Mouse (Mus musculus): ENCODE measurements at regions not wholly inside any gene's neighbourhood (a gene's known extent, or its start where the extent isn't known, plus 50 kb on each side); places are given as distances from the start of the nearest gene placed in this dataset.

GRCm38 (mm10) chr4:97461177-97461576 lies 278.2 kb upstream of the Gm10192 start:
- TF ChIP-seq CTCF (IDR thresholded peaks at IDR 0.05; ENCODE audit: low read depth, low read length) (no peak), POLR2A (IDR thresholded peaks at IDR 0.05; ENCODE audit: extremely low read depth, insufficient read depth, low read length) (no peak)
